Mouse (Mus musculus) embryonic fibroblast, embryonic 13.5 days (primary cell): ENCODE measurements around the gene Phka2.

Experiments
- CTCF ChIP-seq: IDR thresholded peaks from 2 replicates; pipeline ENCODE4 v1.5.1; 2011; ENCODE audit warnings: mild to moderate bottlenecking, control low read depth, low read length, moderate library complexity, borderline replicate concordance; ENCODE audit not compliant: insufficient read depth
- POLR2A ChIP-seq: IDR thresholded peaks from 2 replicates; pipeline ENCODE4 v1.6.1; 2011; ENCODE audit warnings: low read depth, mild to moderate bottlenecking, control low read depth, low read length, moderate library complexity

DNA sequence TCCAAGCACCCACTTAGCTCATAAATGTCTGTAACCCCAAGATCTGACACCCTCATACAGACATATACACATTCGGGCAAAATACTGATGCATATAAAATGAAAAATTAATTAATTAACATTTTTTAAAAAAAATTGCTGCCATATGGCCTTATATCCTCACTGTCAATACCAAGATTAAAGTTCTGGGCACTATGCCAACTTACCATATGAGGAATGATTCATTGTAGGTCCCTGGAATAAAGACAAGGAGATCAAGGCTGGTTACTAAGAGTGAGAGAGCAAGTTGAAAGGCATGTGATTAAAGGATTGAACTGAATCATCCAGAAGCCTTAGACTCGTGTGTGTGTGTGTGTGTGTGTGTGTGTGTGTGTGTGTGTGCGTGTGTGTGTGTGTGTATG is 7.6 kb upstream of the Phka2 start:
- TF ChIP-seq CTCF (no peak), POLR2A (no peak)
